Mouse (Mus musculus) ES-Bruce4 (cell line): ENCODE results near the gene Pigp. TPM values are rescaled to one million over a fixed set of nuclear protein-coding genes. Genes with fewer than 3 reads are reported as not detected.

Experiments
- H3K27ac ChIP-seq: 2 replicates; pipeline ENCODE4 v1.5.1; 2012; ENCODE audit warnings: low read length, inconsistent platforms; ENCODE audit not compliant: insufficient read depth
- H3K27me3 ChIP-seq: 2 replicates; pipeline ENCODE4 v1.6.1; 2012; ENCODE audit warnings: mild to moderate bottlenecking, low read length, inconsistent platforms; ENCODE audit not compliant: control insufficient read depth, poor library complexity, insufficient read depth, severe bottlenecking
- H3K36me3 ChIP-seq: 2 replicates; pipeline ENCODE4 v1.6.1; 2012; ENCODE audit warnings: inconsistent platforms, mild to moderate bottlenecking, low read length, moderate library complexity; ENCODE audit not compliant: control insufficient read depth, poor library complexity, insufficient read depth, severe bottlenecking
- H3K4me1 ChIP-seq: one replicate; pipeline ENCODE4 v1.8.1; 2011; ENCODE audit warnings: low read length; ENCODE audit not compliant: control insufficient read depth, insufficient read depth
- H3K4me3 ChIP-seq: 2 replicates; pipeline ENCODE4 v1.5.1; 2011; ENCODE audit warnings: low read depth, mild to moderate bottlenecking, low read length
- H3K9ac ChIP-seq: 2 replicates; pipeline ENCODE4 v1.6.1; 2012; ENCODE audit warnings: low read depth, mild to moderate bottlenecking, inconsistent platforms; ENCODE audit not compliant: poor library complexity, severe bottlenecking
- H3K9me3 ChIP-seq: replicated peaks from 2 replicates; pipeline ENCODE4 v1.6.1; 2012; ENCODE audit warnings: mild to moderate bottlenecking, low read length, inconsistent platforms; ENCODE audit not compliant: control insufficient read depth, poor library complexity, insufficient read depth, severe bottlenecking
- CTCF ChIP-seq: IDR thresholded peaks from one replicate; pipeline ENCODE4 v1.8.1; 2011; ENCODE audit warnings: low read depth, low read length
- EP300 ChIP-seq: IDR thresholded peaks from 2 replicates; pipeline ENCODE4 v1.6.1; 2011; ENCODE audit warnings: low read depth, low read length; ENCODE audit not compliant: insufficient read depth
- POLR2A ChIP-seq: IDR thresholded peaks from one replicate; pipeline ENCODE4 v1.8.1; 2011; ENCODE audit warnings: low read length; ENCODE audit not compliant: insufficient read depth
- polyA plus RNA-seq: library from polyadenylated mRNA; stranded (reverse); fragments of >200 nt; gene quantifications from 2 replicates; pipeline ENCODE4 v1.2.4, GENCODE M21; 2011; ENCODE audit warnings: low read depth; ENCODE audit not compliant: missing spikeins, insufficient read depth, insufficient read length

Gene Pigp
- polyA plus RNA-seq, 1 experiment: 65.3 TPM

- TF ChIP-seq EP300 (no peak), CTCF (no peak), POLR2A (no peak)
- H3K4me1 ChIP-seq: no peaks in the 10 kb centered on the region
- H3K27me3 ChIP-seq: peaks cover 5% of the 10 kb centered on the region; the same call in 1 of the 2 replicates
- peak overlapping the region; percentile 32; the same call in 1 of the 2 replicates for H3K4me3 ChIP-seq
- H3K36me3 ChIP-seq: no peaks in the 10 kb centered on the region
- H3K9ac ChIP-seq: peak overlapping the region; percentile 70; the same call in 1 of the 2 replicates
- no peak overlapping the region for H3K27ac ChIP-seq
- no peaks in the 10 kb centered on the region for H3K9me3 ChIP-seq
These were observed 42.5 kb downstream of the Pigp start for GRCm38 (mm10) chr16:94328881-94329867.

- Histone ChIP-seq H3K4me3 (peak within 1 kb of the TSS; percentile 32), H3K27me3 (peaks cover 5% of the 10 kb centered on the region; the same call in 1 of the 2 replicates), H3K9ac (peak within 1 kb of the TSS; percentile 70), H3K36me3 (no peaks in the 10 kb centered on the region), H3K4me1 (peaks cover 1% of the 10 kb centered on the region), H3K9me3 (no peaks in the 10 kb centered on the region), H3K27ac (no peak within 1 kb of the TSS)
- TF ChIP-seq POLR2A (no peak), EP300 (no peak), CTCF (no peak)
These were observed 43.6 kb downstream of the Pigp start, which contains the start of gene Ripply3 for GRCm38 (mm10) chr16:94327781-94328711. Gene Ripply3 (plus strand): TSS chr16:94328420.

GRCm38 (mm10) chr16:94326008-94326407 lies 45.6 kb downstream of the Pigp start:
- no peak overlapping the region for H3K4me3 ChIP-seq
- H3K27me3 ChIP-seq: peaks cover 5% of the 10 kb centered on the region; the same call in 1 of the 2 replicates
- H3K9me3 ChIP-seq: no peaks in the 10 kb centered on the region
- no peak overlapping the region for H3K9ac ChIP-seq
- no peaks in the 10 kb centered on the region for H3K36me3 ChIP-seq
- no peak overlapping the region for H3K27ac ChIP-seq
- peaks cover 1% of the 10 kb centered on the region for H3K4me1 ChIP-seq
- TF ChIP-seq CTCF (no peak), EP300 (no peak), POLR2A (no peak)

- peaks cover 6% of the 10 kb centered on the region; the same call in 1 of the 2 replicates for H3K27me3 ChIP-seq
- no peak overlapping the region for H3K4me3 ChIP-seq
- no peaks in the 10 kb centered on the region for H3K9me3 ChIP-seq
- H3K27ac ChIP-seq: no peak overlapping the region
- H3K4me1 ChIP-seq: peaks cover 1% of the 10 kb centered on the region
- H3K36me3 ChIP-seq: no peaks in the 10 kb centered on the region
- TF ChIP-seq CTCF (no peak), EP300 (no peak), POLR2A (no peak)
- no peak overlapping the region for H3K9ac ChIP-seq
These were observed 48.0 kb downstream of the Pigp start for GRCm38 (mm10) chr16:94323681-94324080.

- no peak overlapping the region for H3K4me3 ChIP-seq
These were observed 51.4 kb downstream of the Pigp start for GRCm38 (mm10) chr16:94320223-94320622.

More at GRCm38 (mm10) chr16:94320223-94320622, 51.4 kb downstream of the Pigp start:
- Histone ChIP-seq H3K4me1 (peaks cover 4% of the 10 kb centered on the region), H3K9ac (no peak overlapping the region), H3K9me3 (no peaks in the 10 kb centered on the region), H3K36me3 (no peaks in the 10 kb centered on the region), H3K27me3 (0 out of 2 replicates have a peak, but pooled peaks cover 1% of the 10 kb centered on the region), H3K27ac (no peak overlapping the region)
- no peak for TF ChIP-seq EP300
- TF ChIP-seq CTCF: no peak
